Mouse (Mus musculus): ENCODE data around the gene Clmn. TPM values are rescaled to one million over a fixed set of nuclear protein-coding genes. Genes with fewer than 3 reads are reported as not detected.

Gene Clmn
- 0.25 TPM for polyA plus RNA-seq (2015; fragmentation: Illumina TruSeq; extraction: RNeasy Lipid Tissue Mini Kit (QIAGEN cat#74804); ENCODE audit: insufficient read depth, low replicate concordance)

GRCm38 (mm10) chr12:104864439-104865165 lies at the start of gene Clmn:
Clmn (minus strand) TSS chr12:104865076.

GRCm38 (mm10) chr12:104751814-104752765 lies 112.8 kb downstream of the Clmn start, which contains the start of gene Dicer1:
Dicer1 (minus strand) TSS chr12:104751952.

Other genes with a start within 250 kb of the Clmn start
- 56.8 TPM for gene Dicer1, start 113.1 kb downstream of the Clmn start, polyA plus RNA-seq (2015; fragmentation: Illumina TruSeq; extraction: RNeasy Lipid Tissue Mini Kit (QIAGEN cat#74804); ENCODE audit: insufficient read depth, low replicate concordance)
- 8.1 TPM for gene Syne3, start 144.7 kb upstream of the Clmn start, polyA plus RNA-seq (2015; fragmentation: Illumina TruSeq; extraction: RNeasy Lipid Tissue Mini Kit (QIAGEN cat#74804); ENCODE audit: insufficient read depth, low replicate concordance)
- gene Glrx5, start 167.6 kb upstream of the Clmn start, polyA plus RNA-seq (2015; fragmentation: Illumina TruSeq; extraction: RNeasy Lipid Tissue Mini Kit (QIAGEN cat#74804); ENCODE audit: insufficient read depth, low replicate concordance) = 13.9 TPM